Mouse (Mus musculus) kidney, postnatal 36 days (tissue): ENCODE results near the gene Fam92b.

Source experiments
- DNase-seq, 2 experiments: peaks; one replicate each; pipeline ENCODE4 v3.0.0; 2021 to 2022; ENCODE audit warnings: mixed read lengths in 2 of 2

The Fam92b gene

DNA sequence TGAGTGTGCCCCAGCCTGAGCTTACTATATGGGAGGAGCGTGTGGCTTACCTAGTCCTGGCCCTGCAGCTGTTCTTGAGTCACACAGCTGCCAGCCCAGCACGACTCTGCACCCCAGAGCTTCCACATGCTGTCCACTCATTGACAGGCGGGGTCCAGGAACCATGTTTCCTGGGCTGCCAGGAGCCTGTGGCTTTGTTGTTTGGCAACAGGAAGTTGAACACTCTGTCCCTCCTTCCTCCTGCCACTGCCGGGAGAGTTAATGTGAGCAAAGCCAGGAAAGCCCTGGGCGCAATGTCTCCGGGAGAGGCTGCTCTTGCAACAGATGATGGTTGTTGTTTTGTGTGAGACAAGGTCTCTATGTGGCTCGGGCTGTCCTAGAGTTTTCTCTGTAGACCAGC is 24.6 kb downstream of the Fam92b start:
- no peak for DNase-seq

DNA sequence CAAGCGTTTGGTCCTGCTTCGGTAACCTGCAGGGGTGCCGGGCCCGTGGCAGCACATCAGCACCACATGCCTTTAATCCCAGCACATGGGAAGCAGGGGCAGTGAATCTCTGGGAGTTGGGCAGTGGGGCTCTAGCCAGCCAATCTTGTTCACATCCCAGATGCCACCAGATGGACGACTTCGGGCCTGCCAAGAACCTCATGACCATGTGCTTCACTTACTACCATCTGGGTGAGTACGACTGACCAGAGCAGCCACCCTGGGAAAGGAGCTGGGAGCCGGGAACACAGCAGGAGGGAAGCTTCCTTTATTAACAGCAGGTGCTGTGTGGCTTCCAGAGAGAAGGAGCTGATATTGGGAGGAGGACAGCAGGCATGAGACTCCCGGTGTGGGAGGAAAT is 26.1 kb downstream of the Fam92b start:
- DNase-seq: no peak

DNA sequence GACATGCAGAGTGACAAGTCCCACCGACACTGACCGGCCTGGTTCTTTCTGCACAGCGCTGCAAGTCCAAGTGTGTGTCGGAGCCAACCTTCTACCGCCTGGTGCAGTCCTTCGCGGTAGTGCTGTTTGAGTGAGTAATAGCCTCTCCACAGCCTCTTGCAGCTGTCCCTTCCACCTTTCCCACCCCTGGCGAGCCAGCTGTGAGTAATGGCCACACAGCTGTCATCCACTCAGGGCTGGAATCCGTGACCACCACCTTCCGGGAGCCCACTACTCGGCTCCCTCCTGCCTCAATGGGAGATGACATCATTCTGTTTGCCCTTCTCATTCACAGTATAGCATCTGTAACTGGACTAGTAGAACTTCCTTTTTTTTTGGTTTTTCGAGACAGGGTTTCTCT is 27.2 kb downstream of the Fam92b start:
- no peak for DNase-seq

DNA sequence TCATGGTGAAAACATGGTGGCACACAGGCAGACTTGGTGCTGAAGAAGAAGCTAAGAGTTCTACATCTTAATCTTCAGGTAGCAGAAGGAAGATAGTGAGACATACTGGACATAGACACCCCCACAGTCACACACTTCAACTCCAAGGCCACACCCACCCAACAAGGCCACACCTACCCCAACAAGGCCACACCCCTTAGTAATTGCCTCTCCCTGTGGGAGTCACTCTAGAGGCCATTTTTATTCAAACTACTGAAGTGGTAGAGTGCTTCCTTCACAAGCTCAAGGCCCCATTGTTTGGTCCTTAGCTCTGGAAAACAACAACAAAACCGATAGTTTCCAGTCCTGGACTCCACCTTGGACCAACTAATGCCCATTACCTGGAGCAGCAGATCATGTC is 31.2 kb downstream of the Fam92b start:
- DNase-seq: no peak

DNA sequence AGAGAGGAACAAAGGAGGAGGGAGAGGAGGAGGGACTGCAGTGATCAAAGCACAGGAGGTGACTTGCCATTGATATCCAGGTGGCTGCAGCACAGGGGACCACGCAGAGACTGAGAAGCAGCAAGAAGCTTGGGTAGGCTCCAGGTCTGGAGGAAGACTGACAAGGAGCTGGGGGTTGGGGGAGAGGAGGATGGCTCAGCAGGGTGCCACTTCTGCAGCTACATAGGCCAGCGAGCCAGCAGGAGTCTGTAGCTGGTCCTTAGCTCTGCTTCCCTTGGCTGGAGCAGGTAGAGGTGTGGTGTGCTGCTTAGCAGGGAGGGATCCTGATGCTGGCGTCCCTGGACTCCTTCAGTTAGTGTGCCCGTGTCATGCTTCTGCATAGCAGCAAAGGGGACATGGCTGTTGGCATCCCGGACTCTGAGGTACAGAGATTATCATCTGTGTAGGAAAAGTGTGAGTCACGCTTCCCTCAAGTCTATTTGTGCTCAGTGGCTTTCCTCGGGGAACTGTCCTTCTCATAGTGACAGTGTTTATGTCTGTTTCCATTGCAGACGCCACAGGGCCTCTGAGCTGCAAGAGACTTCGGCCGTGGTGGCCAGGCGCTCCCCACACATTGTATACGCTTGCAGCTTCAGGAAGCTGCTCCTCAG is 32.5 kb downstream of the Fam92b start:
- no peak for DNase-seq

DNA sequence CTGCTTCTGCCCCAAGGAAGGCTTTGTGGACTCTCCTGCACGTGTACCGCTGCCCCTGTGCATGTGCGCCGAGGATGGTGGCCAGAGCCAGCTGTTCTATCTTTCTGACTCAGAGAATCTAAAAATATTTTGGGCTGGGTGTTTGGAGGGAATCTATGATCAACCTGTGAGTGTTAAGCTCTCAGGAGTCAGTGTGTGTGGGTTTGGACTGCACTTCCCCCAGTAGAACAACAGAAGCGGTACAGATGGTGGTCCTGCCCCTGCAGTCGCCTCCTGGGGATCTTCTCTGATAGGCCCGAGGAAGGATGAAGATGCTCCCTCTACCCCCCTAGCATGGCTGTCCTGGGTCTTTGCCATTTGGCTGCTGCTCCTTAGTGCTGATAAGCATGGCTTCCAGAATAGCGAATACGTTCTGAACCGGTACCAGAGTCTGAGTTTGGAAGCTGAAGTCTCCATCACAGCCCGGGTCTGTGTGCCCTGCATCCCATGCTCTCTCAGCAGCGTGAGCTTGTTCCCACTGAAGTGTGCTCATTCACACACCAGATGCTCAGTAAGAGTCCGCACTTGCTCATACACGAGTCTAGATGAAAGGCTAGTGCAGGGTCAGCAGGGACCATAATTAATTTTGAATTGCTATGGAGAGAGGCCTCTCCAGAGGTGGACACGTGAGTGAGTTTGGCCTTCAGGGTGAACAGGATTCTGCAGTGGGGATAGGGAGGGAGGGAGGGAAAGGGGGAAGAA is 33.2 kb downstream of the Fam92b start:
- DNase-seq: no peak

DNA sequence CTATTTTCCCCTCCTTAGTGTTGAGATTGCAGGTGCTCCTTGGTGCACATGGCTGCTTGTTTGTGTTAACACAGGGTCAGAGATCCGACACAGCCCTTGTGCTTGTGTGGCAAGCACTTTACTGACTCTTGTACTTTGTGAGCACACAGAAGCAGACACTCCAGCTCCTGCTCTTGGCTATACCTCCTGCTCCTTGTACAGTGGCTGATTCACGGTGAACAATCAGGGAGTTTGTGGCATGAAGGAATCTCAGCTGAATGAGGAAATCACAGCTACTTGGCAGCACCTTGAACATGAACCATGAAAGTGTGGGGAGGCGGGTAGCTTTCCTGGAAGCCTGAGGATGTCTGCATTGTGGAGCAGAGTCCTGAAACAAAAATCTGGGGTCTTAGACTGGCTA is 36.5 kb downstream of the Fam92b start:
- no peak for DNase-seq

DNA sequence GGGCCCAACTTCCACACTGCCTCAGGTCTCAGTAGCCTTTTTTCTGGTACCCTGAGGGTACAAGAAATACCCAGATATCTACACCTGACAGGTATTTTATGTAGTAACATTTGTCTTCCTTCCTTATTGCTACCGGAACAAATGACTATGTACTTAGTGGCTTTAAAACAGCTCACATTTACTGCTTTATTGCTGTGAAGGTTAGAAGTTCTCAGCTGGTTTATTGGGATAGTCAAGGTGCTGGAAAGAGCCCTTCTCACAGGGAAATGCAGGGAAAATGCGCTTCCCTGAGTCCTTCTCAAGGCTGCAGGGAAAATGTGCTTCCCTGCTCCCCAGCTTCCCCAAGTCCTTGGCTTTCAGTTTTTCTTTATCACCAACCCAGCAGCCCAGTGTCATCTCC is 38.3 kb downstream of the Fam92b start:
- DNase-seq: no peak

DNA sequence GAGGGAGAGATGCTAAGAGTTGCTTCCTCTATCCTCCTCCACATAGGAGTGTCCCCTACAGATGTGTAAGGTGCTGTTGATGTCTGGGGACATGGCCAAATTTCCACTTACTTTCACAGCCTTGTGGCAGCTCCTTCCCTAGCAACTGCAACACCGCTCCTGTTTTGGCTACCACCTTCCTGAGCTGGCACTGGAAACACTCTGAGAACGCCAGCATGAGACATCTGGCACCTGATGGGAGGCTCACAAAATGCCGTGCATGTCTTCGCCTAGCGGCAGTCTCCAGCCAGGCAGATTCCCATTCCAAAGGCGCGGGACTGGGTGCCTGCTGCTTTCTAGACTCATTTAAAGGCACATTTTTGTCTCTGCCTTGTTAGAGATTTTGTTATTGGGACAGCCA is 40.6 kb downstream of the Fam92b start:
- no peak for DNase-seq

DNA sequence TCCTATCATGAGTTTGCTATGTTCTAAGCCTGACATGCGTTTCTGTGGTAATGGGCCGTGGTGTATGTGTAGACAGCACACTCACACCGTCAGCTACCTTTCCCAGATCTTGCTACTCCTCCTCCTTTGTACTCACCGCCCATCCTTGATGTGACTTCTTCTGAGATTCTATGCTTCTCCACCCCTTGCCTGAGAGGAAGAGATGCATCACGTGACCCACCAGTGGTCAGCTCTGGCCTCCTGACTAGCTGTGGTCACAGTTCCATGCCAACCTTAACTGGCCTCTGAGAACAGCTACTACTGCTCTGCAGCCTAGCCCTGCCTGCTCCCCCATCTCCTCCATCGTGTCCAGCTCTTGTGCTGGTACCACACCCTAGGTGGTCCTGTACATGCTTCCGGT is 41.6 kb downstream of the Fam92b start:
- DNase-seq: no peak

DNA sequence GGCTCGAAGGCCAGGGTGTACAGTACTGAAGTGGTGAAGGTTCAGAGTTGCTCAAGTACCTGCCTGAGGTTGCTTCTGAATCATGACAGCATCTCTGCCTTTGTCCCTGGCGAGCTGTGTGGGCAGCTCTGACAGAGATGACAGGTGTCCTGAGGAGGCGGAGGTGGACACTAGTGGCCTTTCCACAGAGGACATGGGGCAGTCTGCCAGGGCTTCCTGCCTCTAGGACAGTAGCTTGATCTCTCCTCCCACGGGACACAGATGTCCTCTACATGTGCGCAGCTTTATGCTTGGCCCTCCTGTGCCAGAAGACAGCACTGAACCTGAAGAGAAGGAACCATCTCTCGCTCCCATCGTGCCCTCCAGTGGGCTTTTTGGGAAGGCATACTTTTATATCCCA is 44.1 kb downstream of the Fam92b start:
- DNase-seq: peak; percentile 83 to 85

DNA sequence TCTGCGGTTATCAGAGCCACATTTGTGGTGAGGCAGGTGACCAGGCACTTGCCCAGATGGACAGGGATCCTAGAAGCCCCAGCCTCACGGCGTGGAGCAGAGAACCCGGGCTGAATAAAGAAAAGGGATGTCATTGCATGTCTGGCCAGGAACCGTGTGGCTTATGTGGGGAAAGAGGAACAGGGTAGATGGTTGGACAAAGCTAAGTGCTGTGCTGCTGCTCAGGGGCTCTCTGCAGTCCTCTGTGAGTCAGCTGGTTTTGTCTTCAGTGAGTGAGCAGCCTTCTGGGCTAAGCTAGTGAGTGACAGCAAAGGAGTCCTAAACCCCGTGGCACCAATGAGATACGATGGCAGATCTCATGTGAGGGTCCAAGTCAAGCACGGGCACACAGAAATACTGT is 46.1 kb downstream of the Fam92b start:
- no peak for DNase-seq

DNA sequence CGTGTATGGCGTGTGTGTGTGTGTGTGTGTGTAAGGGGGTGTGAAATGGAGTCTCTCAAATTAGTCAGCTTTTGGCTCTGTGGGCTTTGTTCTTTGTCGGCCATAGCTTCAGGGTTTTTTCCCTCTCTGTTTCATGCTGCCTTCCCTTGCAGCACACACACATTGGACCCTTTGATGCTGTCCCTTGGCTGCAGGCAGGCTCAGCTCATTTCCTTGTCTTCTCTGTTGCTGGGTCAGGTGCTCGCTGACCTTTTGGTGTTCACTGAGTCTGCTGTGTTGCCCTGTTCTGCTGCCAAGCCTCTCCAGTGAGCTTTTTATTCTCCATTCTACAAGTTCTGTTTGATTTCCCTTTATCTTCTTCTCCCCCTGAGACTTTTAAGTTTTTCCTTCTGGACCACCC is 47.7 kb downstream of the Fam92b start:
- DNase-seq: no peak

DNA sequence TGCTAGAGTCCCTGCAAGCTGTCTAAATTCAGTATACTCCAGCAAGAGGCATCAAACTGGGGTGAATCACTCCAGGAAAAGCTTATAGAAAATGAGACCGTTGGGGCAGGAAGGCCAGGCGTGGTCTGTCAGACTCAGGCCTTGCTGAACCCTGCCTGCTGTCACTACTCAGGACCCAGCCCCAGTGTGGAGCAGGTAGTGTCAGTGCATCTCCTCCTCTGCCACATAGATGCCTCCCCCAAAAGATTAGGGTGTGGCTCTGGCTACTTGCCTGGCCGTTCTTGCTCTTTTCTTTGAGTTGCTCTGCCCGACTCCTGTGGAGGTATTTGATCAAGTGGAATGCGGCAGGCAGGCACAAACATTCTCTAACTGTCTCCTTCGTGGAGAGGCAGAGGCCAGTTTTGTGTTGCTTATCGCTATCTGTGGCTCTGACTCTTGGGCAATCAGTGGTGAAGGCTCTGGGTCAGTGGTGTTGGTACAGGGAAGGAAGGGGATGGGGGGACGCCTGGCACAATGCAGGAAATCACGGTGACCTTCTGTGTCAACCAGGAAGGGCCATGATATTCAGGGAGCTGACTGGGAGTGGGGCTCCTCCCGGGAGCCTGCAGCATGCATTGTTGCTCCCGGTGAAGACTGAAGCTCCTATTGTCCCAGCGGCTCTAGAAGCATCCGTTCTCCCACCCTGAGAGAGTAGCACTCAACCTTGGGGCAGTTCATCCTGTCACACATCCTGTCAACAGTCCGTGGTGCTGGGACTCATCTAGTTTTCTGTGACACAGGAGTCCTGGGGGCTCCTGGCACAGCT is 50.7 kb downstream of the Fam92b start:
- DNase-seq: peak; percentile 39 to 62

DNA sequence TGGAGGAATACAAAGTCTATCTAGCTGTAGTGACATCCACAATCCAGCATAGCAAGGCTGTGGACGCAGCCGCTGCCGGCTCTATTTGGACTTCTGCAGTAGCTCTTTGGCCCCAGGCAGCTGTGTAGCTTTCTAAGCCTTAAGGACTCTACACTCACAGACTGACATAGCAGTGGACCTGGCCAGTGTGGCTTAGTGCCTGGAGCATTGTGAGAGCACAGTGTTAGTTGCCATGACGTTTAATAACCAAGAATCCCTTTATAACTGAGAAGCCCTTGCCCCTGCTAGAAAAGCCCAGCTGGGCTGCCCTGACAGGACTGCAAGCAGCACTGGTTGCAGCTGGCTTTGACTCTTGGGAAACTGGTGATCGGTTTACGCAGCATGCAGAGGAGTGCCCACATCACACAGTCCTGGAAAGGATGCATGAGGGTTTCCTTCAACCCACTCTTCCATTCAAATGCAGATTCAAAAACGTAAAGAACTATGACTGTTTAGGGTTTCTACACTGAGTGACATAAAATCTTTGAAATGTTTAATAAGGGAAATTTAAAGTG is 52.4 kb downstream of the Fam92b start:
- DNase-seq: no peak

DNA sequence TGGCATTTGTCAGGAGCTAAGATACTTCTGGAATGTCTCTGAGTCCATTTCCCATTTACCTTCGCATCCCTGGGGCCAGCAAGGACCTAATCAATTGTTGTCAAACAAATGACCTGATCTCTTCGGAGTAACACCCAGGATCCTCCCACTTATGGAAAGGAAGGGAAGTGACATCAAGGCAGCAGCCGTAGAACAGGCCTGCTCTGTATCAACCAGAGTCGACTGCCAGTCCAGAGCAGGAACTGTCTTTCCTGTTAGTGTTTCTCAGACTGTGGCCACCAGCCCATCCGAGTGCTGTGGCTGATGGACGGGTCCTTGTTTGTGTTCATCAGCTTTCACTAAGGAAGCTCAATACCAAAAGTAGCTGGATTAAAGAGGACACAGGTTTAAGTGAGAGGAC is 53.0 kb downstream of the Fam92b start:
- DNase-seq: peak in 1 of 2 experiments; percentile 25

DNA sequence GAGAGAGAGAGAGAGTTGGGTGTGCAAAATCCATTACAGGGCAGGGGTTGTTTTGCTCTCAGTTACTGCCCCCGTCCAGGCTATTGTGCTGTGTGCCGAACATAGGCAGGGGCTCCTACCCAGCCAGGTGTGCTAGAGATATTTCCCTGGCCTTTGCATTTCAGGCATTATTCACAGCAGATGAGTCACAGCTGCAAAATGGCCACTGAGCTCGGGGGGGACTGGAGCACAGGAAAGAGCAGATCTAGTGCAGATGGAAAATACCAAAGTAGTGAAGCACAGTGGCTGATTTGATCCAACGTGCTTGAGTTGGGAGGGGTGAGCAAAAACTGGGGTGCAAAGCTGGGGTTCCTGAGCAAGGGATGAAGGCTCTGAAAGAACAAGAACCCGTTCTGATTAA is 56.3 kb downstream of the Fam92b start:
- no peak for DNase-seq

DNA sequence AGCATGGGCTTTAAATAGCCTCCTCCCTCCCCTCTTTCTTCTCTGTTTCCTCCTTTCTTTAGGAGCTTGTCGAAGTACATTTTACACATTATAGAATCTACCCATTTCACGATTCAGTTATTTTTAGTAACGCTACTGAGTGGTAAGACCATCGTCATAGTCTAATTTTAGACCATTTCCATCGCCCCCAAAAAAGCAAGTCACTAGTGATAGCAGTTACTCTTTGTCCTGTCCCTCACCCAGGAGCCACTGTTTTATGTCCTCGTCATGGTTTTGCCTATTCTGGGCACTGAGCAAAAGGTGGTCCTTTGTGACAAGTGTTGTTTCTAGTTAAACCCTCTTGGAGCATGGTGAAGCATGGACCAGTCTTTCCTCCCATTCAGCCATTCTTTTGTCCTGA is 57.3 kb downstream of the Fam92b start:
- DNase-seq: no peak

DNA sequence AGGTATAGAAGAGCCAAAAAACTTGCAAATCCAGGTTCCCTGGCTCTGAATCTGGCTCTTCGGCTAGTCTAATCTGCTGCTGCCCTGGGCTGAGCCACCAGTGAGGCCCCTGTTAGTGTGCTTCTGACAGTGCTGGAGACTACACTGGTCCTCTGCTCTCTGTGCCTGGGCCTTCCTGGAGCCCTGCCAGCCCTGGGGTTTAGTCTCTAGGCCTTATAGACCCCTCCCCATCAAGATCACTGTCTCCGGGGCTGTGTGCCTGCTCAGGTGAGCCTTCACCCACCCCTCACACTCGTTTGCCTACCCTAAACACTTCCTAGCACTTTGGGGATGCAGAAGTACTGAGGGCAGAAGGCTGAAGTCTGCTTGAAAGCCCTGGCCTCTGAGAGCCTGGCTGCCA is 57.8 kb downstream of the Fam92b start:
- DNase-seq: no peak

DNA sequence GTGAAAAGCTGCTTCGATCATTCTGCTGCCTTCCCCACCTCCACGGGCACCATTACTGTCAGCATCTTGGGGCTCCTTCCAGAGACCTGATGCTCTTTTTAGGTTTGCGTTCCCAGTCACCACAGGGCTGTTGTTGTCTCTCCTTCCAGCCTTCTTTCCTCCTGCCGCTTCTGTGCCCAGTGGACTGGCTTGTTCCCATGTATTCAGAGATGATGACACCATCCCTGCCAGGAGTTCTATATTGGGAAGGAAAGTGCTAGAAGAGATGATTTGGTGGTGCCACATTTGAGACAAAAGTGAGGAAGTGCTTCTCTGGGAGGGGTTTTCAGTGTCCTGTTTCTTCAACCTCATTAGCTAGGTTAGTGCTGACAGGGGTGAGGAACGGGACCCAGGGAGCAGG is 58.4 kb downstream of the Fam92b start:
- DNase-seq: no peak

DNA sequence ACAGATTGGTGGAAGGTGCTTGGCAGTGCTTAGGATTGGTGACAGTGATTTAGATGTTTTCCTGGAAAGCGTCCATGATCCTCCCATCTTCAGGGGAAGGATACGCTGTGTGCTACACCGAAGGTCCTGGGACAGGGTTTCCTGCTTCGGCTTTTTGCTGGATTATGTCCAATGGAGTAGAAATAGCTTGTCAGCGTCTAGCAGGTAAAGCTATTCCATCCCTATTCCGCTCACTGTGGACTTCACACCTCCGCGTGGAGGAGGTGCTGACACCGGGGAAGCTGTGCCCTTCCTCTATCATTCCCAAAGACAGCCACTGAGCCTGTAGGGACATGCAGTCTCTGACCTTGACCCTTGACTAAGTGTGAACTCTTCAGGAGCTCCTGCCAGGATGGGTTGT is 59.1 kb downstream of the Fam92b start:
- DNase-seq: peak; percentile 65 to 84

DNA sequence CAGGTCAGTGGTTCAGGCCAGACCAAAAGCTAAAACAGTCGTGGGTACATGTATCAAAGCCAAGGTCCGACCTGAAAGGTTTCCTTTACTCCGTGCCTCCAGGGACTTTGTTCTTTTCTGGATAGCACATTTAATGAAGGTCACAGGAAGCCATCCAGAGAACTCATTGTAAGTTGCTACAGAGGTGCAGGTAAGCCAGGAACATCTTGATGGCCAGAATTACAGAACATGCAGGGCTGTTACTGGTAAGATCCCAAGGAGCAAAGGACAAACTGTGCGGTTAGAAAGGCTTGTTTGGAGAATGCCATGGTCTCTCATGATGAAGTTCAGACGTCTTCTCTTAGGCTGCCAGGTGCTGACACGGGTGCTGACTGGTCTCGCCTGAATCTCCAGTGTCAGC is 60.7 kb downstream of the Fam92b start:
- peak in 1 of 2 experiments; percentile 13 for DNase-seq
